Mouse (Mus musculus): ENCODE measurements at regions not wholly inside any gene's neighbourhood (a gene's known extent, or its start where the extent isn't known, plus 50 kb on each side); places are given as distances from the start of the nearest gene placed in this dataset.

GRCm38 (mm10) chr15:64532260-64533120 is 285.0 kb upstream of the Gm21798 start:
- no peak for DNase-seq

- DNase-seq: no peak
These were observed 284.2 kb upstream of the Gm21798 start for GRCm38 (mm10) chr15:64533169-64533795.

- DNase-seq: no peak
These were observed 283.3 kb upstream of the Gm21798 start for GRCm38 (mm10) chr15:64534166-64534565.

GRCm38 (mm10) chr15:64535160-64535559 is 282.3 kb upstream of the Gm21798 start:
- no peak for DNase-seq

- no peak for DNase-seq
These were observed 276.1 kb upstream of the Gm21798 start for GRCm38 (mm10) chr15:64541395-64541794.

- DNase-seq: no peak
These were observed 275.1 kb upstream of the Gm21798 start for GRCm38 (mm10) chr15:64542250-64542901.

- no peak for DNase-seq
These were observed 274.6 kb upstream of the Gm21798 start for GRCm38 (mm10) chr15:64542908-64543307.

- DNase-seq: no peak
These were observed 271.5 kb upstream of the Gm21798 start for GRCm38 (mm10) chr15:64546035-64546434.

- no peak for DNase-seq
These were observed 260.0 kb upstream of the Gm21798 start for GRCm38 (mm10) chr15:64557540-64557939.

GRCm38 (mm10) chr15:64558220-64558619 is 259.3 kb upstream of the Gm21798 start:
- no peak for DNase-seq

GRCm38 (mm10) chr15:64562431-64563111 is 254.9 kb upstream of the Gm21798 start:
- no peak for DNase-seq

- DNase-seq: no peak
These were observed 252.8 kb upstream of the Gm21798 start for GRCm38 (mm10) chr15:64564703-64565102.

- no peak for DNase-seq
These were observed 240.5 kb upstream of the Gm21798 start for GRCm38 (mm10) chr15:64576891-64577535.

- no peak for DNase-seq
These were observed 238.5 kb upstream of the Gm21798 start for GRCm38 (mm10) chr15:64578991-64579390.

GRCm38 (mm10) chr15:64580481-64580880 is 237.0 kb upstream of the Gm21798 start:
- no peak for DNase-seq

GRCm38 (mm10) chr15:64581046-64581445 is 236.4 kb upstream of the Gm21798 start:
- DNase-seq: no peak

- DNase-seq: no peak
These were observed 233.4 kb upstream of the Gm21798 start for GRCm38 (mm10) chr15:64584129-64584528.

GRCm38 (mm10) chr15:64586776-64587175 is 230.7 kb upstream of the Gm21798 start:
- DNase-seq: no peak

GRCm38 (mm10) chr15:64590092-64590881 is 227.2 kb upstream of the Gm21798 start:
- no peak for DNase-seq

GRCm38 (mm10) chr15:64613503-64613902 is 204.0 kb upstream of the Gm21798 start:
- DNase-seq: no peak

- DNase-seq: no peak
These were observed 199.0 kb upstream of the Gm21798 start for GRCm38 (mm10) chr15:64618471-64618870.

GRCm38 (mm10) chr15:64621876-64622275 is 195.6 kb upstream of the Gm21798 start:
- DNase-seq: no peak
